24 mouse cellular contexts compared by ENCODE assay signal in genomic region chr4:137211288-137211687, GRCm38 (mm10).
DNase-seq lines count a peak whose midpoint lies in the region; ATAC-seq lines count a peak whose summit lies in the region.
"Had no signal": no experiment of that assay in that cellular context is flagged by ENCODE, and none has a peak within 500 bp of the region (broad histone marks: within the 10 kb centered on the region; RNA-seq: fewer than 3 reads in every experiment).

No protein-coding gene starts in this region.

- H3K9me3 ChIP-seq in forebrain, embryonic 14.5 days (replicated peaks; ENCODE audit: control insufficient read depth, low read length): no peaks in the 10 kb centered on the region
- no peaks in the 10 kb centered on the region for H3K9me3 ChIP-seq in forebrain, embryonic 16.5 days (ENCODE audit: control insufficient read depth, low read length)
- H3K9me3 ChIP-seq in midbrain, embryonic 10.5 days (replicated peaks): no peaks in the 10 kb centered on the region
- H3K9me3 ChIP-seq in midbrain, embryonic 13.5 days: no peaks in the 10 kb centered on the region; the same call in 1 of the 2 replicates
- H3K9me3 ChIP-seq in embryonic facial prominence, embryonic 13.5 days: no peaks in the 10 kb centered on the region
- H3K9me3 ChIP-seq: G1E; heart, embryonic 12.5 days; hindbrain, embryonic 13.5 days; neural tube, embryonic 12.5 days had no signal

- H3K27ac ChIP-seq in forebrain, embryonic 14.5 days (ENCODE audit: low read depth, low read length): no peak overlapping the region
- no peak overlapping the region for H3K27ac ChIP-seq in forebrain, embryonic 16.5 days (ENCODE audit: low read length)
- peak overlapping the region; percentile 43 for H3K27ac ChIP-seq in midbrain, embryonic 10.5 days (replicated peaks)
- no peak overlapping the region for H3K27ac ChIP-seq in midbrain, embryonic 13.5 days
- H3K27ac ChIP-seq in embryonic facial prominence, embryonic 13.5 days: peak overlapping the region; percentile 73; the same call in 1 of the 2 replicates
- H3K27ac ChIP-seq: hindbrain, embryonic 13.5 days; left cerebral cortex, adult 2 months; neural tube, embryonic 12.5 days had no signal

- no peaks in the 10 kb centered on the region for H3K36me3 ChIP-seq in forebrain, embryonic 14.5 days (ENCODE audit: control insufficient read depth, insufficient read depth, low read length)
- no peaks in the 10 kb centered on the region for H3K36me3 ChIP-seq in forebrain, embryonic 16.5 days (ENCODE audit: control insufficient read depth, insufficient read depth)
- H3K36me3 ChIP-seq in midbrain, embryonic 10.5 days: no peaks in the 10 kb centered on the region
- H3K36me3 ChIP-seq in midbrain, embryonic 13.5 days: no peaks in the 10 kb centered on the region
- H3K36me3 ChIP-seq in embryonic facial prominence, embryonic 13.5 days: no peaks in the 10 kb centered on the region
- H3K36me3 ChIP-seq: G1E; heart, embryonic 12.5 days; hindbrain, embryonic 13.5 days; neural tube, embryonic 12.5 days had no signal

- no peak overlapping the region for H3K9ac ChIP-seq in forebrain, embryonic 14.5 days (ENCODE audit: low read length)
- H3K9ac ChIP-seq in forebrain, embryonic 16.5 days (replicated peaks; ENCODE audit: low read depth, low read length): no peak overlapping the region
- H3K9ac ChIP-seq in midbrain, embryonic 13.5 days (replicated peaks): no peak overlapping the region
- no peak overlapping the region for H3K9ac ChIP-seq in embryonic facial prominence, embryonic 13.5 days
- H3K9ac ChIP-seq: heart, embryonic 12.5 days; hindbrain, embryonic 13.5 days; liver, postnatal 0 days; neural tube, embryonic 12.5 days had no signal

- peak; percentile 29 for DNase-seq in forebrain, embryonic 14.5 days (ENCODE audit: low spot score)
- DNase-seq in layer of hippocampus, postnatal 10 days (ENCODE audit: low spot score in 2 of 2): peak; percentile 63
- DNase-seq in layer of hippocampus, adult 9-10 months (ENCODE audit: low spot score): no peak
- DNase-seq in midbrain, embryonic 10.5 days (ENCODE audit: low spot score): no peak
- DNase-seq: adrenal gland, adult 2 months; cerebellum, adult 11-12 months; gastrocnemius, postnatal 14 days; heart, adult 11 months; heart, postnatal 10 days; kidney, postnatal 25 days; liver, postnatal 0 days; lung, postnatal 14 days; right cerebral cortex, postnatal 14 days had no signal

- no peak for ATAC-seq in forebrain, embryonic 14.5 days
- no peak for ATAC-seq in forebrain, embryonic 16.5 days
- no peak for ATAC-seq in midbrain, embryonic 13.5 days
- ATAC-seq in embryonic facial prominence, embryonic 13.5 days (ENCODE audit: insufficient number of reproducible peaks, insufficient read depth, low FRiP score, low TSS enrichment, low read depth): no peak
- no peak for ATAC-seq in activated CD4-positive, CD25-positive, alpha-beta regulatory T cell, adult 4 months
- ATAC-seq: liver, postnatal 0 days; Patski had no signal

- H3K27me3 ChIP-seq in forebrain, embryonic 14.5 days (replicated peaks; ENCODE audit: control insufficient read depth, insufficient read depth, low read length): no peaks in the 10 kb centered on the region
- H3K27me3 ChIP-seq in forebrain, embryonic 16.5 days (replicated peaks; ENCODE audit: control insufficient read depth, insufficient read depth, low read length): no peaks in the 10 kb centered on the region
- H3K27me3 ChIP-seq in midbrain, embryonic 10.5 days (ENCODE audit: low read depth, poor library complexity, severe bottlenecking): no peaks in the 10 kb centered on the region; the same call in none of the 2 replicates
- 0 out of 2 replicates have a peak, but pooled peaks cover 7% of the 10 kb centered on the region for H3K27me3 ChIP-seq in midbrain, embryonic 13.5 days
- no peaks in the 10 kb centered on the region for H3K27me3 ChIP-seq in embryonic facial prominence, embryonic 13.5 days
- H3K27me3 ChIP-seq: neural tube, embryonic 12.5 days; Patski had no signal

- H3K4me2 ChIP-seq in forebrain, embryonic 14.5 days (ENCODE audit: low read length): no peak overlapping the region
- H3K4me2 ChIP-seq in forebrain, embryonic 16.5 days (ENCODE audit: low read length): no peak overlapping the region
- no peak overlapping the region for H3K4me2 ChIP-seq in midbrain, embryonic 13.5 days (replicated peaks)
- H3K4me2 ChIP-seq in embryonic facial prominence, embryonic 13.5 days: no peak overlapping the region
- H3K4me2 ChIP-seq: hindbrain, embryonic 13.5 days; liver, embryonic 11.5 days; neural tube, embryonic 12.5 days had no signal

- 80% methylated on average over 4 of the region's 4 CpGs for WGBS in forebrain, embryonic 14.5 days
- WGBS in forebrain, embryonic 16.5 days: 65% methylated on average over 4 of the region's 4 CpGs
- WGBS in midbrain, embryonic 10.5 days: 73% methylated on average over 4 of the region's 4 CpGs
- WGBS in midbrain, embryonic 13.5 days: 63% methylated on average over 4 of the region's 4 CpGs
- WGBS in embryonic facial prominence, embryonic 13.5 days: 67% methylated on average over 4 of the region's 4 CpGs

- no peaks in the 10 kb centered on the region for H3K4me1 ChIP-seq in forebrain, embryonic 14.5 days (ENCODE audit: control insufficient read depth, insufficient read depth, low read length)
- H3K4me1 ChIP-seq in forebrain, embryonic 16.5 days (replicated peaks; ENCODE audit: control insufficient read depth, insufficient read depth, low read length): 0 out of 2 replicates have a peak, but pooled peaks cover 3% of the 10 kb centered on the region
- H3K4me1 ChIP-seq in midbrain, embryonic 10.5 days: peaks cover 37% of the 10 kb centered on the region
- H3K4me1 ChIP-seq in midbrain, embryonic 13.5 days (replicated peaks): peaks cover 11% of the 10 kb centered on the region; the same call in 1 of the 2 replicates
- peaks cover 29% of the 10 kb centered on the region for H3K4me1 ChIP-seq in embryonic facial prominence, embryonic 13.5 days

- no peak overlapping the region for H3K4me3 ChIP-seq in forebrain, embryonic 14.5 days (ENCODE audit: low read depth, low read length)
- no peak overlapping the region for H3K4me3 ChIP-seq in forebrain, embryonic 16.5 days (replicated peaks; ENCODE audit: low read length)
- H3K4me3 ChIP-seq in midbrain, embryonic 10.5 days: no peak overlapping the region
- H3K4me3 ChIP-seq in midbrain, embryonic 13.5 days (replicated peaks): no peak overlapping the region
- no peak overlapping the region for H3K4me3 ChIP-seq in embryonic facial prominence, embryonic 13.5 days
- H3K4me3 ChIP-seq: heart, embryonic 12.5 days; hindbrain, embryonic 13.5 days; left cerebral cortex, adult 2 months; neural tube, embryonic 12.5 days had no signal

Comparison
In these comparisons a context has a peak if more than half of its experiments do, and no peak if none do; other contexts are left out.
1. DNase-seq: peak in forebrain, embryonic 14.5 days (single experiment) and layer of hippocampus, postnatal 10 days (2 of 2); none in layer of hippocampus, adult 9-10 months (single experiment) and midbrain, embryonic 10.5 days (single experiment).
2. H3K27ac ChIP-seq: peak in midbrain, embryonic 10.5 days (single experiment) and embryonic facial prominence, embryonic 13.5 days (single experiment); none in forebrain, embryonic 14.5 days (single experiment), forebrain, embryonic 16.5 days (single experiment) and midbrain, embryonic 13.5 days (single experiment).